Mouse (Mus musculus) myocyte (in vitro differentiated cells): ENCODE data around the gene Gm10142.

ENCODE experiments used
- MAX ChIP-seq: IDR thresholded peaks from one replicate; pipeline ENCODE4 v1.6.1; 2011; ENCODE audit warnings: low read depth, mild to moderate bottlenecking, control low read depth
- POLR2A ChIP-seq: IDR thresholded peaks from one replicate; pipeline ENCODE4 v1.6.1; 2011; ENCODE audit warnings: low read depth, mild to moderate bottlenecking, control low read depth, moderate library complexity; ENCODE audit not compliant: insufficient read length
- TCF12 ChIP-seq: IDR thresholded peaks from one replicate; pipeline ENCODE4 v1.6.1; 2011; ENCODE audit warnings: mild to moderate bottlenecking, control low read depth; ENCODE audit not compliant: poor library complexity, insufficient read depth, severe bottlenecking
- USF1 ChIP-seq: IDR thresholded peaks from one replicate; pipeline ENCODE4 v1.6.1; 2011; ENCODE audit warnings: low read depth, mild to moderate bottlenecking, control low read depth, moderate library complexity

- TF ChIP-seq TCF12 = no peak
- TF ChIP-seq POLR2A = no peak
- TF ChIP-seq MAX = no peak
- TF ChIP-seq USF1 = no peak
Measured at GRCm38 (mm10) chr10:77715507-77715906, at the start of gene Gm10142.
